Mouse (Mus musculus) neural tube, embryonic 13.5 days (tissue): Measurements from ENCODE around the gene Msrb3. TPM values are rescaled to one million over a fixed set of nuclear protein-coding genes. Genes with fewer than 3 reads are reported as not detected.

Source experiments
- ATAC-seq: fragments of 200-750 bp; cut with Nextera tagmentation; 2 replicates; pipeline ENCODE4 v1.8.0; 2017; ENCODE audit warnings: low read depth, mild to moderate bottlenecking, moderate TSS enrichment, moderate library complexity
- H3K27ac ChIP-seq: fragments of 300-500 bp; sonication (generic); replicated peaks from 2 replicates; pipeline ENCODE4 v1.5.1; 2015; ENCODE audit warnings: moderate library complexity, mild to moderate bottlenecking, inconsistent platforms
- H3K27me3 ChIP-seq: fragments of 300-500 bp; sonication (generic); 2 replicates; pipeline ENCODE4 v1.6.1; 2015; ENCODE audit warnings: mild to moderate bottlenecking, inconsistent platforms
- H3K36me3 ChIP-seq: fragments of 300-500 bp; sonication (generic); 2 replicates; pipeline ENCODE4 v1.6.1; 2015; ENCODE audit warnings: mild to moderate bottlenecking, inconsistent platforms
- H3K4me1 ChIP-seq: fragments of 300-500 bp; sonication (generic); replicated peaks from 2 replicates; pipeline ENCODE4 v1.6.1; 2015; ENCODE audit warnings: inconsistent platforms
- H3K4me2 ChIP-seq: fragments of 300-500 bp; sonication (generic); 2 replicates; pipeline ENCODE4 v1.6.1; 2015; ENCODE audit warnings: inconsistent platforms, mild to moderate bottlenecking, moderate library complexity
- H3K4me3 ChIP-seq: fragments of 300-500 bp; sonication (generic); 2 replicates; pipeline ENCODE4 v1.5.1; 2015; ENCODE audit warnings: mild to moderate bottlenecking, inconsistent platforms
- H3K9ac ChIP-seq: fragments of 300-500 bp; sonication (generic); 2 replicates; pipeline ENCODE4 v1.6.1; 2015; ENCODE audit warnings: moderate library complexity, mild to moderate bottlenecking, inconsistent platforms
- H3K9me3 ChIP-seq: fragments of 300-500 bp; sonication (generic); 2 replicates; pipeline ENCODE4 v1.6.1; 2016; ENCODE audit warnings: inconsistent platforms
- WGBS: fragments of 180-500 bp; shearing (Covaris S2); methylation state at CpG from one replicate; pipeline ENCODE4 v1.1.7; 2015; 5-methylcytosine and 5-hydroxymethylcytosine counted together
- polyA plus RNA-seq: library from polyadenylated mRNA; unstranded; fragments of >200 nt; fragmentation: Nextera tagmentation; extraction: Ambion mirVana; gene quantifications from 2 replicates; pipeline ENCODE4 v1.2.1, GENCODE M21; 2015

Gene Msrb3
- polyA plus RNA-seq, 1 experiment from 2014 or later: 1.0 TPM

GRCm38 (mm10) chr10:120792191-120792765 lies 106.6 kb downstream of the Msrb3 start:
- 66% methylated on average over 11 of the region's 11 CpGs for WGBS
- no peak for ATAC-seq
- H3K27ac ChIP-seq: no peak overlapping the region

GRCm38 (mm10) chr10:120791438-120791837 lies 107.5 kb downstream of the Msrb3 start:
- Histone ChIP-seq H3K9ac (no peak overlapping the region), H3K4me1 (peaks cover 17% of the 10 kb centered on the region), H3K27me3 (no peaks in the 10 kb centered on the region), H3K4me2 (no peak overlapping the region), H3K9me3 (no peaks in the 10 kb centered on the region), H3K27ac (no peak overlapping the region), H3K36me3 (no peaks in the 10 kb centered on the region), H3K4me3 (no peak overlapping the region)
- ATAC-seq: no peak
- WGBS: 89% methylated on average over 11 of the region's 11 CpGs

More at GRCm38 (mm10) chr10:120792191-120792765, 106.6 kb downstream of the Msrb3 start:
- Histone ChIP-seq H3K9me3 (no peaks in the 10 kb centered on the region), H3K4me3 (no peak overlapping the region), H3K9ac (no peak overlapping the region), H3K36me3 (no peaks in the 10 kb centered on the region), H3K4me2 (no peak overlapping the region), H3K27me3 (no peaks in the 10 kb centered on the region), H3K4me1 (peaks cover 12% of the 10 kb centered on the region)

- H3K9me3 ChIP-seq: no peaks in the 10 kb centered on the region
- H3K36me3 ChIP-seq: no peaks in the 10 kb centered on the region
- H3K27ac ChIP-seq: no peak overlapping the region
- no peak overlapping the region for H3K4me2 ChIP-seq
- ATAC-seq: no peak
- 10% methylated on average over 10 of the region's 10 CpGs for WGBS
- H3K27me3 ChIP-seq: no peaks in the 10 kb centered on the region
- H3K4me1 ChIP-seq: peaks cover 18% of the 10 kb centered on the region
- no peak overlapping the region for H3K4me3 ChIP-seq
- no peak overlapping the region for H3K9ac ChIP-seq
Measured at GRCm38 (mm10) chr10:120787202-120787601, 111.7 kb downstream of the Msrb3 start.

- no peak overlapping the region for H3K4me2 ChIP-seq
- H3K9me3 ChIP-seq: no peaks in the 10 kb centered on the region
- no peak overlapping the region for H3K4me3 ChIP-seq
- H3K9ac ChIP-seq: no peak overlapping the region
- H3K27me3 ChIP-seq: no peaks in the 10 kb centered on the region
- 39% methylated on average over 5 of the region's 5 CpGs for WGBS
- peaks cover 18% of the 10 kb centered on the region for H3K4me1 ChIP-seq
- no peaks in the 10 kb centered on the region for H3K36me3 ChIP-seq
- H3K27ac ChIP-seq: no peak overlapping the region
- ATAC-seq: no peak
Measured at GRCm38 (mm10) chr10:120784516-120784915, 114.4 kb downstream of the Msrb3 start.

- 80% methylated on average over 9 of the region's 9 CpGs for WGBS
- H3K36me3 ChIP-seq: no peaks in the 10 kb centered on the region
- no peak overlapping the region for H3K9ac ChIP-seq
- no peak overlapping the region for H3K27ac ChIP-seq
- peaks cover 18% of the 10 kb centered on the region for H3K4me1 ChIP-seq
- no peaks in the 10 kb centered on the region for H3K9me3 ChIP-seq
- H3K27me3 ChIP-seq: no peaks in the 10 kb centered on the region
- ATAC-seq: no peak
- no peak overlapping the region for H3K4me3 ChIP-seq
- no peak overlapping the region for H3K4me2 ChIP-seq
Measured at GRCm38 (mm10) chr10:120783393-120783792, 115.5 kb downstream of the Msrb3 start.

GRCm38 (mm10) chr10:120777499-120777898 lies 121.4 kb downstream of the Msrb3 start:
- Histone ChIP-seq H3K9me3 (peaks cover 6% of the 10 kb centered on the region; the same call in 1 of the 2 replicates), H3K4me1 (no peaks in the 10 kb centered on the region), H3K9ac (no peak overlapping the region), H3K27ac (no peak overlapping the region), H3K27me3 (no peaks in the 10 kb centered on the region), H3K4me3 (no peak overlapping the region), H3K4me2 (no peak overlapping the region), H3K36me3 (no peaks in the 10 kb centered on the region)
- WGBS: 91% methylated on average over 3 of the region's 3 CpGs
- ATAC-seq: no peak

GRCm38 (mm10) chr10:120775361-120775760 lies 123.5 kb downstream of the Msrb3 start:
- Histone ChIP-seq H3K27ac (no peak overlapping the region), H3K9me3 (peaks cover 6% of the 10 kb centered on the region; the same call in 1 of the 2 replicates), H3K36me3 (no peaks in the 10 kb centered on the region), H3K9ac (no peak overlapping the region), H3K4me2 (no peak overlapping the region), H3K4me3 (no peak overlapping the region), H3K4me1 (no peaks in the 10 kb centered on the region), H3K27me3 (no peaks in the 10 kb centered on the region)
- whole genome bisulfite sequencing: 89% methylated on average over 4 of the region's 4 CpGs
- no peak for ATAC-seq

GRCm38 (mm10) chr10:120767418-120767817 lies 131.5 kb downstream of the Msrb3 start:
- peaks cover 18% of the 10 kb centered on the region for H3K4me1 ChIP-seq
- H3K27ac ChIP-seq: no peak overlapping the region
- H3K27me3 ChIP-seq: no peaks in the 10 kb centered on the region
- no peak overlapping the region for H3K4me3 ChIP-seq
- H3K9me3 ChIP-seq: no peaks in the 10 kb centered on the region
- ATAC-seq: no peak
- no peaks in the 10 kb centered on the region for H3K36me3 ChIP-seq
- H3K9ac ChIP-seq: no peak overlapping the region
- H3K4me2 ChIP-seq: no peak overlapping the region
- WGBS: 89% methylated on average over 3 of the region's 3 CpGs

GRCm38 (mm10) chr10:120765398-120765797 lies 133.5 kb downstream of the Msrb3 start:
- no peak overlapping the region for H3K27ac ChIP-seq
- no peak overlapping the region for H3K4me2 ChIP-seq
- H3K4me3 ChIP-seq: no peak overlapping the region
- peaks cover 18% of the 10 kb centered on the region for H3K4me1 ChIP-seq
- 90% methylated on average over 11 of the region's 11 CpGs for WGBS
- no peaks in the 10 kb centered on the region for H3K36me3 ChIP-seq
- H3K27me3 ChIP-seq: no peaks in the 10 kb centered on the region
- no peak for ATAC-seq
- no peak overlapping the region for H3K9ac ChIP-seq
- H3K9me3 ChIP-seq: no peaks in the 10 kb centered on the region

GRCm38 (mm10) chr10:120763656-120764466 lies 135.0 kb downstream of the Msrb3 start:
- Histone ChIP-seq H3K36me3 (no peaks in the 10 kb centered on the region), H3K27me3 (no peaks in the 10 kb centered on the region), H3K27ac (peak overlapping the region; percentile 67), H3K9ac (0 out of 2 replicates have a peak overlapping the region, but pooled peaks have one; percentile 22), H3K4me2 (0 out of 2 replicates have a peak overlapping the region, but pooled peaks have one; percentile 9), H3K9me3 (no peaks in the 10 kb centered on the region), H3K4me1 (peaks cover 18% of the 10 kb centered on the region), H3K4me3 (no peak overlapping the region)
- 37% methylated on average over 13 of the region's 13 CpGs for WGBS
- ATAC-seq: peak; percentile 96

GRCm38 (mm10) chr10:120762958-120763357 lies 135.9 kb downstream of the Msrb3 start:
- Histone ChIP-seq H3K4me3 (no peak overlapping the region), H3K36me3 (no peaks in the 10 kb centered on the region), H3K27me3 (no peaks in the 10 kb centered on the region), H3K9ac (no peak overlapping the region), H3K4me1 (peaks cover 18% of the 10 kb centered on the region), H3K27ac (no peak overlapping the region), H3K4me2 (no peak overlapping the region), H3K9me3 (0 out of 2 replicates have a peak, but pooled peaks cover 4% of the 10 kb centered on the region)
- no peak for ATAC-seq
- 63% methylated on average over 12 of the region's 12 CpGs for WGBS

- Histone ChIP-seq H3K27me3 (no peaks in the 10 kb centered on the region), H3K36me3 (no peaks in the 10 kb centered on the region), H3K4me2 (no peak overlapping the region), H3K9me3 (0 out of 2 replicates have a peak, but pooled peaks cover 4% of the 10 kb centered on the region), H3K27ac (no peak overlapping the region), H3K9ac (no peak overlapping the region), H3K4me1 (peaks cover 18% of the 10 kb centered on the region), H3K4me3 (no peak overlapping the region)
- 90% methylated on average over 12 of the region's 12 CpGs for WGBS
- no peak for ATAC-seq
Measured at GRCm38 (mm10) chr10:120760679-120761078, 138.2 kb downstream of the Msrb3 start.
